Mouse (Mus musculus): ENCODE data around the gene Kctd7. TPM values are rescaled to one million over a fixed set of nuclear protein-coding genes. Genes with fewer than 3 reads are reported as not detected.
A peak's percentile ranks its signal among the peaks of the same experiment; 100 is the strongest.

Kctd7 gene
- polyA plus RNA-seq, 1 experiment from 2014 or later: 6.5 TPM

DNA sequence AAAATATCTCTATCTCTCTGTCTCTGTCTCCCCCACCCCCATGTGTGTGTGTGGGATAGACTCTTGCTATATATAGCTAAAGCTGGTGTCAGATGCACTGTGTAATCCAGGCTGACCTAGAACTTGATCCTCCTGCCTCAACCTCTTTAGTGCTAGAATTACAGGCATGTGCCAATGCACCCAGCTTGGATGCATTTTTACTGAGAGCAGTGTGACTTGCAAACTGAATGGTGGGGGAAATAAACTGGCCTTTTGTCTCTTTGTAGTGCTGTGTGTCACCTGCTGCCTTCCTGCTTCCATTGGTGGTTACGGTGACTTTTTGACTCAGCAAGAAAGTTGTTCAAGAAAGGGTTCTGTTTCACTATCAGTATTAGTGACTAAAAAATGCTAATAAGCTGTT, 51.6 kb downstream of the Kctd7 start:
- H3K9ac ChIP-seq: no peak overlapping the region
- H3K27ac ChIP-seq: no peak overlapping the region
- peaks cover 7% of the 10 kb centered on the region for H3K4me1 ChIP-seq
- H3K36me3 ChIP-seq: peaks cover 32% of the 10 kb centered on the region
- 94% methylated on average over 1 of the region's 1 CpGs for WGBS
- H3K4me3 ChIP-seq: no peak overlapping the region
- H3K4me2 ChIP-seq: no peak overlapping the region
- H3K27me3 ChIP-seq: no peaks in the 10 kb centered on the region
- H3K9me3 ChIP-seq: no peaks in the 10 kb centered on the region
- ATAC-seq (ENCODE audit: borderline replicate concordance, extremely low read depth, low FRiP score, low TSS enrichment): no peak

GRCm38 (mm10) chr5:130197454-130197853, 52.8 kb downstream of the Kctd7 start:
- Histone ChIP-seq H3K4me3 (no peak overlapping the region), H3K4me1 (no peaks in the 10 kb centered on the region), H3K9ac (no peak overlapping the region), H3K9me3 (no peaks in the 10 kb centered on the region), H3K36me3 (peaks cover 35% of the 10 kb centered on the region), H3K27me3 (no peaks in the 10 kb centered on the region), H3K4me2 (no peak overlapping the region), H3K27ac (no peak overlapping the region)
- ATAC-seq (ENCODE audit: borderline replicate concordance, extremely low read depth, low FRiP score, low TSS enrichment): no peak
- WGBS: 69% methylated on average over 3 of the region's 3 CpGs

- H3K4me3 ChIP-seq: no peak overlapping the region
- H3K9me3 ChIP-seq: no peaks in the 10 kb centered on the region
- H3K36me3 ChIP-seq: peaks cover 34% of the 10 kb centered on the region
- no peak for ATAC-seq (ENCODE audit: borderline replicate concordance, extremely low read depth, low FRiP score, low TSS enrichment)
- H3K4me1 ChIP-seq: no peaks in the 10 kb centered on the region
- H3K9ac ChIP-seq: no peak overlapping the region
- no peak overlapping the region for H3K27ac ChIP-seq
- 86% methylated on average over 7 of the region's 7 CpGs for WGBS
- no peak overlapping the region for H3K4me2 ChIP-seq
- H3K27me3 ChIP-seq: no peaks in the 10 kb centered on the region
These were observed 53.3 kb downstream of the Kctd7 start for GRCm38 (mm10) chr5:130197981-130198380.

DNA sequence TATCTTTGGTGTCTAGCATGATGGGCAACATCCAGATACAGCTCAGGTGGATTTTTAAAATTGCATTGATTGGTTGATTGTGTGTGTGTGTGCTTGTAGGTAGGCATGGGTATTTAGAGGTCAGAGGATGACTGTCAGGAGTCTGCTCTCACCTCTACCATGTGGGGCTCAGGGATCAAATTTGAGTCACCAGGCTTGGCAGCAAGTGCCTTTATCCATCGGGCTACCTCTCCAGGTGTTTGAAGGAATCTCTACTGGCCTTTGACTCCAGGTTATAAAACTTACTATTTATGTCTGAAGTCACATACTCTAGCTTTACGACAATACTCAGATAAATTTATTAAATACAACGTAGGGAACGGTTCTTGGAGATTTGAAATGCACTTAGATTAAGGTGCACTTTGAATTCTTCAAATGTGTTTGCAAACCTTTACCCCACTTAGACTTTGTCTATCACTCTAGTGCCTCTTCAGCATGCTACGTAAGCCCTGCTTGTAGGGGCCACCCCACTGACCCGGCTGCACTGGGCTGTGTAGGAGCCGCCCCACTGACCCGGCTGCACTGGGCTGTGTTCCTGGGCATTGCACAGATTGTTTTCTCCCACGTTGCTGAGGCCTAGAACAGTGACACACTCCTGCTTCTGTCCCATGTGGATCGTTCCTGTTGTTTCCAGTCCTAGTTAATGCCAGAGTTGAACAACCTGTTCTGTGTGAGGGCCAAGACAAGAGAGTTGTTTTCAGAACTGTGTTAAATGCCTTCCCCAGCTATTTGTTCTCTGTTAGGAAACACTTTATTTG, 55.8 kb downstream of the Kctd7 start:
- H3K4me3 ChIP-seq: no peak overlapping the region
- H3K27me3 ChIP-seq: no peaks in the 10 kb centered on the region
- H3K9me3 ChIP-seq: no peaks in the 10 kb centered on the region
- peak overlapping the region; percentile 57 for H3K27ac ChIP-seq
- 67% methylated on average over 10 of the region's 10 CpGs for WGBS
- no peak for ATAC-seq (ENCODE audit: borderline replicate concordance, extremely low read depth, low FRiP score, low TSS enrichment)
- no peaks in the 10 kb centered on the region; the same call in 1 of the 2 replicates for H3K4me1 ChIP-seq
- H3K36me3 ChIP-seq: peaks cover 40% of the 10 kb centered on the region
- H3K4me2 ChIP-seq: no peak overlapping the region
- H3K9ac ChIP-seq: no peak overlapping the region

GRCm38 (mm10) chr5:130203948-130204347, 59.3 kb downstream of the Kctd7 start:
- no peak overlapping the region for H3K27ac ChIP-seq
- WGBS: 76% methylated on average over 4 of the region's 4 CpGs
- H3K36me3 ChIP-seq: peaks cover 49% of the 10 kb centered on the region

GRCm38 (mm10) chr5:130204560-130204959, 59.9 kb downstream of the Kctd7 start:
- 86% methylated on average over 6 of the region's 6 CpGs for WGBS
- no peaks in the 10 kb centered on the region for H3K9me3 ChIP-seq
- H3K4me3 ChIP-seq: no peak overlapping the region
- H3K36me3 ChIP-seq: peaks cover 52% of the 10 kb centered on the region
- H3K4me1 ChIP-seq: peaks cover 3% of the 10 kb centered on the region; the same call in 1 of the 2 replicates
- ATAC-seq (ENCODE audit: borderline replicate concordance, extremely low read depth, low FRiP score, low TSS enrichment): no peak
- H3K4me2 ChIP-seq: no peak overlapping the region
- H3K27ac ChIP-seq: no peak overlapping the region
- H3K9ac ChIP-seq: no peak overlapping the region
- no peaks in the 10 kb centered on the region for H3K27me3 ChIP-seq

More at GRCm38 (mm10) chr5:130203948-130204347, 59.3 kb downstream of the Kctd7 start:
- ATAC-seq (ENCODE audit: borderline replicate concordance, extremely low read depth, low FRiP score, low TSS enrichment): no peak
- no peak overlapping the region for H3K9ac ChIP-seq
- H3K4me1 ChIP-seq: peaks cover 3% of the 10 kb centered on the region; the same call in 1 of the 2 replicates
- H3K9me3 ChIP-seq: no peaks in the 10 kb centered on the region
- H3K4me2 ChIP-seq: no peak overlapping the region
- H3K4me3 ChIP-seq: no peak overlapping the region
- no peaks in the 10 kb centered on the region for H3K27me3 ChIP-seq

Other genes starting within 250 kb of the Kctd7 start
- gene Zbed5, start 249.1 kb upstream of the Kctd7 start, polyA plus RNA-seq (2015; fragmentation: Nextera tagmentation; extraction: Ambion mirVana): 4.6 and 5.1 TPM in 2 replicates
- gene Phkg1, start 246.3 kb upstream of the Kctd7 start, polyA plus RNA-seq (2015; fragmentation: Nextera tagmentation; extraction: Ambion mirVana): 0.21 and 0.24 TPM in 2 replicates
- 2.3 and 2.7 TPM in 2 replicates for gene Nupr1l, start 236.3 kb upstream of the Kctd7 start, polyA plus RNA-seq (2015; fragmentation: Nextera tagmentation; extraction: Ambion mirVana)
- gene Vkorc1l1, start 202.9 kb upstream of the Kctd7 start, polyA plus RNA-seq (2015; fragmentation: Nextera tagmentation; extraction: Ambion mirVana): 24.8 and 27.2 TPM in 2 replicates
- 65.0 and 65.6 TPM in 2 replicates for gene Gusb, start 141.8 kb upstream of the Kctd7 start, polyA plus RNA-seq (2015; fragmentation: Nextera tagmentation; extraction: Ambion mirVana)
- 25.8 and 30.9 TPM in 2 replicates for gene Asl, start 115.6 kb upstream of the Kctd7 start, polyA plus RNA-seq (2015; fragmentation: Nextera tagmentation; extraction: Ambion mirVana)
- gene Crcp, start 115.6 kb upstream of the Kctd7 start, polyA plus RNA-seq (2015; fragmentation: Nextera tagmentation; extraction: Ambion mirVana): 39.1 and 40.1 TPM in 2 replicates
- gene Tpst1, start 71.5 kb upstream of the Kctd7 start, polyA plus RNA-seq (2015; fragmentation: Nextera tagmentation; extraction: Ambion mirVana): 69.6 and 70.8 TPM in 2 replicates
- 27.1 and 27.7 TPM in 2 replicates for gene Rabgef1, start 26.9 kb downstream of the Kctd7 start, polyA plus RNA-seq (2015; fragmentation: Nextera tagmentation; extraction: Ambion mirVana)
- 33.6 and 39.6 TPM in 2 replicates for gene Tmem248, start 72.2 kb downstream of the Kctd7 start, polyA plus RNA-seq (2015; fragmentation: Nextera tagmentation; extraction: Ambion mirVana)
- gene Sbds, start 110.7 kb downstream of the Kctd7 start, polyA plus RNA-seq (2015; fragmentation: Nextera tagmentation; extraction: Ambion mirVana): 62.4 and 65.1 TPM in 2 replicates
- 24.7 and 25.9 TPM in 2 replicates for gene Tyw1, start 110.8 kb downstream of the Kctd7 start, polyA plus RNA-seq (2015; fragmentation: Nextera tagmentation; extraction: Ambion mirVana)
- gene Caln1, start 224.6 kb downstream of the Kctd7 start, polyA plus RNA-seq (2015; fragmentation: Nextera tagmentation; extraction: Ambion mirVana): 0.09 and 0.26 TPM in 2 replicates
- not detected in 2 replicates for gene A330070K13Rik, start 239.8 kb downstream of the Kctd7 start, polyA plus RNA-seq (2015; fragmentation: Nextera tagmentation; extraction: Ambion mirVana)

Data from lung, embryonic 15.5 days (tissue).